Mouse (Mus musculus) MEL (cell line): ENCODE results near the gene Kxd1. TPM values are rescaled to one million over a fixed set of nuclear protein-coding genes. Genes with fewer than 3 reads are reported as not detected.

ENCODE experiments used
- DNase-seq: peaks from one replicate; pipeline ENCODE4 v3.0.0; 2011; ENCODE audit warnings: low read depth, low spot score
- H3K27ac ChIP-seq: 2 replicates; pipeline ENCODE4 v1.5.1; 2012; ENCODE audit warnings: low read depth, mild to moderate bottlenecking, control low read depth, low read length, moderate library complexity; ENCODE audit not compliant: control insufficient read depth
- H3K27me3 ChIP-seq, 2 experiments: fragments of 150-350 bp in 1 of 2; sonication (generic) in 1 of 2; 2 replicates each; pipeline ENCODE4 v1.6.1; 2012; ENCODE audit warnings: low read length in 2 of 2, mild to moderate bottlenecking in 2 of 2, improper control_type of control experiment in 1 of 2, moderate library complexity in 1 of 2; ENCODE audit not compliant: insufficient read depth in 2 of 2, control insufficient read depth in 1 of 2
- H3K36me3 ChIP-seq, 2 experiments: 2 replicates each; pipeline ENCODE4 v1.6.1; 2012 to 2014; ENCODE audit warnings: low read length in 2 of 2, improper control_type of control experiment in 1 of 2, inconsistent platforms in 1 of 2, mild to moderate bottlenecking in 1 of 2; ENCODE audit not compliant: insufficient read depth in 2 of 2, control insufficient read depth in 1 of 2
- H3K4me1 ChIP-seq, 2 experiments: fragments of 150-350 bp in 1 of 2; sonication (generic) in 1 of 2; 2 replicates each; pipeline ENCODE4 v1.6.1; 2012; ENCODE audit warnings: low read length in 2 of 2, improper control_type of control experiment in 1 of 2, mild to moderate bottlenecking in 1 of 2; ENCODE audit not compliant: insufficient read depth in 2 of 2, control insufficient read depth in 1 of 2
- H3K4me3 ChIP-seq, 2 experiments: fragments of 150-350 bp in 1 of 2; sonication (generic) in 1 of 2; 2 replicates each; pipeline ENCODE4 v1.5.1; 2012; ENCODE audit warnings: low read depth in 2 of 2, low read length in 2 of 2, mild to moderate bottlenecking in 2 of 2, moderate library complexity in 2 of 2, control low read depth in 1 of 2, improper control_type of control experiment in 1 of 2; ENCODE audit not compliant: control insufficient read depth in 1 of 2, insufficient read depth in 1 of 2
- H3K79me2 ChIP-seq: 2 replicates; pipeline ENCODE4 v1.6.1; 2012; ENCODE audit warnings: mild to moderate bottlenecking, low read length, moderate library complexity; ENCODE audit not compliant: control insufficient read depth, poor library complexity, insufficient read depth
- H3K9ac ChIP-seq: 2 replicates; pipeline ENCODE4 v1.6.1; 2012; ENCODE audit warnings: low read depth, mild to moderate bottlenecking, control low read depth, low read length, moderate library complexity; ENCODE audit not compliant: control insufficient read depth, poor library complexity, severe bottlenecking
- H3K9me3 ChIP-seq: fragments of 150-350 bp; sonication (generic); replicated peaks from 2 replicates; pipeline ENCODE4 v1.6.1; 2012; ENCODE audit warnings: mild to moderate bottlenecking, low read length, improper control_type of control experiment, moderate library complexity; ENCODE audit not compliant: insufficient read depth
- CTCF ChIP-seq, 3 experiments: IDR thresholded peaks in 2 of 3; conservative IDR thresholded peaks in 1 of 3; 2 replicates each; pipeline ENCODE4 v1.5.1; 2011 to 2012; ENCODE audit warnings: low read length in 3 of 3, low read depth in 2 of 3, mild to moderate bottlenecking in 2 of 3, improper control_type of control experiment in 1 of 3, inconsistent platforms in 1 of 3, mixed read lengths in 1 of 3, moderate library complexity in 1 of 3; ENCODE audit not compliant: control insufficient read depth in 1 of 3, insufficient read depth in 1 of 3, poor library complexity in 1 of 3, severe bottlenecking in 1 of 3
- EP300 ChIP-seq, 2 experiments: IDR thresholded peaks; 2 replicates each; pipeline ENCODE4 v1.6.1; 2011; ENCODE audit warnings: improper control_type of control experiment in 2 of 2, low read length in 2 of 2, low read depth in 1 of 2, mild to moderate bottlenecking in 1 of 2
- GATA1 ChIP-seq: IDR thresholded peaks from 2 replicates; pipeline ENCODE4 v1.6.1; 2011; ENCODE audit warnings: low read depth, low read length, improper control_type of control experiment
- JUND ChIP-seq: IDR thresholded peaks from 2 replicates; pipeline ENCODE4 v1.6.1; 2011; ENCODE audit warnings: low read depth, mild to moderate bottlenecking, improper control_type of control experiment, low read length
- POLR2AphosphoS2 ChIP-seq: IDR thresholded peaks from 2 replicates; pipeline ENCODE4 v1.6.1; 2011; ENCODE audit warnings: low read length, improper control_type of control experiment
- SMC3 ChIP-seq: IDR thresholded peaks from 2 replicates; pipeline ENCODE4 v1.6.1; 2011; ENCODE audit warnings: low read depth, low read length, improper control_type of control experiment
- TBP ChIP-seq: IDR thresholded peaks from 2 replicates; pipeline ENCODE4 v1.8.0; 2011; ENCODE audit warnings: low read depth, low read length, improper control_type of control experiment
- ZMIZ1 ChIP-seq: IDR thresholded peaks from 2 replicates; pipeline ENCODE4 v1.6.1; 2012; ENCODE audit warnings: low read depth, mild to moderate bottlenecking, inconsistent platforms, low read length, improper control_type of control experiment, moderate library complexity
- ZNF384 ChIP-seq: IDR thresholded peaks from 2 replicates; pipeline ENCODE4 v1.6.1; 2012; ENCODE audit warnings: low read depth, mild to moderate bottlenecking, inconsistent platforms, low read length, improper control_type of control experiment
- polyA plus RNA-seq, 2 experiments: library from polyadenylated mRNA; stranded (reverse) in 1 of 2; unstranded in 1 of 2; fragments of >175 nt in 1 of 2; fragments of >200 nt in 1 of 2; gene quantifications; 2 replicates each; pipeline versions ENCODE4 v1.2.1 to v1.2.4; 2012; ENCODE audit warnings: low replicate concordance in 2 of 2, low read depth in 1 of 2; ENCODE audit not compliant: insufficient read length in 2 of 2, insufficient read depth in 1 of 2, missing spikeins in 1 of 2
- total RNA-seq: library from RNA; depleted of rRNA; stranded (reverse); fragments of 300-350 nt; gene quantifications from 2 replicates; pipeline ENCODE4 v1.2.3, GENCODE M21; 2012

Kxd1 gene
- total and polyA plus RNA-seq, 3 experiments, result 54.4 to 77.4 TPM; not detected in 1

GRCm38 (mm10) chr8:70530314-70530713 lies 2.6 kb upstream of the Kxd1 start:
- Histone ChIP-seq H3K27ac (peak overlapping the region; percentile 81), H3K79me2 (peaks cover 29% of the 10 kb centered on the region), H3K9ac (peak overlapping the region; percentile 35), H3K36me3 (peaks cover 0 to 23% of the 10 kb centered on the region in 2 experiments; a peak in 2 of 4 replicates), H3K9me3 (no peaks in the 10 kb centered on the region), H3K4me1 (peaks cover 0 to 23% of the 10 kb centered on the region in 2 experiments; a peak in 3 of 4 replicates), H3K27me3 (no peaks in the 10 kb centered on the region), H3K4me3 (no peak overlapping the region)
- no peak for DNase-seq
- TF ChIP-seq ZMIZ1, result no peak
- TF ChIP-seq CTCF (IDR thresholded peaks at IDR 0.05 in 2 of 3, conservative IDR thresholded peaks at IDR 0.05 in 1 of 3; ENCODE audit: control insufficient read depth in 1 of 3, insufficient read depth in 1 of 3, low read depth in 2 of 3, low read length in 3 of 3, poor library complexity in 1 of 3, severe bottlenecking in 1 of 3), result peak in 2 of 3 experiments; percentile 9 to 27; a peak in 2 of 6 replicates
- TF ChIP-seq ZNF384, result peak; percentile 69

GRCm38 (mm10) chr8:70529741-70530161 lies 2.0 kb upstream of the Kxd1 start:
- TF ChIP-seq TBP (0 out of 2 replicates have a peak, but pooled peaks have one; percentile 37), EP300 (IDR thresholded peaks at IDR 0.05; ENCODE audit: low read depth in 1 of 2, low read length in 2 of 2) (peak in 1 of 2 experiments; percentile 19; a peak in 1 of 4 replicates), GATA1 (peak; percentile 28; the same call in 1 of the 2 replicates), JUND (no peak)
- Histone ChIP-seq H3K4me3 (peak overlapping the region in 1 of 2 experiments; percentile 7; a peak in 1 of 4 replicates), H3K27ac (peak overlapping the region; percentile 81), H3K36me3 (peaks cover 0 to 23% of the 10 kb centered on the region in 2 experiments; a peak in 2 of 4 replicates), H3K9ac (peak overlapping the region; percentile 96), H3K9me3 (no peaks in the 10 kb centered on the region), H3K4me1 (peaks cover 0 to 23% of the 10 kb centered on the region in 2 experiments; a peak in 3 of 4 replicates), H3K27me3 (no peaks in the 10 kb centered on the region), H3K79me2 (peaks cover 29% of the 10 kb centered on the region)
- peak; percentile 80 for DNase-seq

- Histone ChIP-seq H3K27me3 (no peaks in the 10 kb centered on the region), H3K27ac (peak overlapping the region; percentile 81), H3K36me3 (peaks cover 0 to 23% of the 10 kb centered on the region in 2 experiments; a peak in 2 of 4 replicates)
These were observed 1.5 kb upstream of the Kxd1 start for GRCm38 (mm10) chr8:70529299-70529698.

More at GRCm38 (mm10) chr8:70529299-70529698, 1.5 kb upstream of the Kxd1 start:
- no peak for TF ChIP-seq SMC3
- 0 out of 2 replicates have a peak, but pooled peaks have one; percentile 15 for TF ChIP-seq POLR2AphosphoS2
- peaks cover 29% of the 10 kb centered on the region for H3K79me2 ChIP-seq
- peak overlapping the region; percentile 96 for H3K9ac ChIP-seq
- H3K4me3 ChIP-seq, result peak overlapping the region in 1 of 2 experiments; percentile 7; a peak in 1 of 4 replicates
- no peaks in the 10 kb centered on the region for H3K9me3 ChIP-seq
- H3K4me1 ChIP-seq, result peaks cover 0 to 23% of the 10 kb centered on the region in 2 experiments; a peak in 3 of 4 replicates
- DNase-seq, result peak; percentile 40
